Mouse (Mus musculus) frontal cortex, adult (tissue): ENCODE results near the gene Ccdc86.
A peak's percentile ranks its signal among the peaks of the same experiment; 100 is the strongest.

ENCODE experiments used
- ATAC-seq: cut with Nextera tagmentation; 2 replicates; pipeline ENCODE4 v1.9.2; 2017; ENCODE audit warnings: mild to moderate bottlenecking, moderate library complexity, mixed read lengths; ENCODE audit not compliant: low TSS enrichment

Ccdc86 gene

GRCm38 (mm10) chr19:10949558-10949957 is 492 bp upstream of the Ccdc86 start:
- ATAC-seq = no peak

GRCm38 (mm10) chr19:10948416-10948815 is 650 bp downstream of the Ccdc86 start:
- no peak for ATAC-seq

GRCm38 (mm10) chr19:10947219-10947618 is 1.8 kb downstream of the Ccdc86 start:
- no peak for ATAC-seq

- ATAC-seq = no peak
Observed at GRCm38 (mm10) chr19:10946506-10946905, 2.6 kb downstream of the Ccdc86 start.

- ATAC-seq = no peak
Observed at GRCm38 (mm10) chr19:10943955-10944354, 5.1 kb downstream of the Ccdc86 start.

GRCm38 (mm10) chr19:10940801-10941457 is 8.1 kb downstream of the Ccdc86 start:
- ATAC-seq = peak; percentile 50

GRCm38 (mm10) chr19:10940097-10940800 is 8.8 kb downstream of the Ccdc86 start:
- peak; percentile 90 for ATAC-seq

GRCm38 (mm10) chr19:10938771-10939170 is 10.3 kb downstream of the Ccdc86 start:
- ATAC-seq = no peak

GRCm38 (mm10) chr19:10937110-10937563 is 11.9 kb downstream of the Ccdc86 start, which contains the start of gene Ptgdr2:
Ptgdr2 (plus strand) TSS chr19:10937160.
- no peak for ATAC-seq

GRCm38 (mm10) chr19:10936077-10936476 is 13.0 kb downstream of the Ccdc86 start:
- no peak for ATAC-seq

GRCm38 (mm10) chr19:10935029-10935428 is 14.0 kb downstream of the Ccdc86 start:
- peak; percentile 50; the same call in 1 of the 2 replicates for ATAC-seq

- no peak for ATAC-seq
Observed at GRCm38 (mm10) chr19:10930641-10931040, 18.4 kb downstream of the Ccdc86 start.

- no peak for ATAC-seq
Observed at GRCm38 (mm10) chr19:10926666-10927065, 22.4 kb downstream of the Ccdc86 start.

GRCm38 (mm10) chr19:10926123-10926621 is 22.9 kb downstream of the Ccdc86 start:
- no peak for ATAC-seq

- ATAC-seq = no peak
Observed at GRCm38 (mm10) chr19:10924220-10924619, 24.8 kb downstream of the Ccdc86 start.

- ATAC-seq = no peak
Observed at GRCm38 (mm10) chr19:10921058-10921457, 28.0 kb downstream of the Ccdc86 start.

GRCm38 (mm10) chr19:10920532-10920931 is 28.5 kb downstream of the Ccdc86 start, which contains the start of gene Zp1:
Zp1 (minus strand) TSS chr19:10920632.
- no peak for ATAC-seq

GRCm38 (mm10) chr19:10918321-10918991 is 30.6 kb downstream of the Ccdc86 start:
- ATAC-seq = no peak

GRCm38 (mm10) chr19:10916506-10916905 is 32.6 kb downstream of the Ccdc86 start:
- no peak for ATAC-seq

GRCm38 (mm10) chr19:10914870-10915269 is 34.2 kb downstream of the Ccdc86 start:
- ATAC-seq = no peak

GRCm38 (mm10) chr19:10914291-10914690 is 34.8 kb downstream of the Ccdc86 start:
- no peak for ATAC-seq

- no peak for ATAC-seq
Observed at GRCm38 (mm10) chr19:10909087-10909721, 39.9 kb downstream of the Ccdc86 start.
